Mouse (Mus musculus): ENCODE measurements at regions not wholly inside any gene's neighbourhood (a gene's known extent, or its start where the extent isn't known, plus 50 kb on each side); places are given as distances from the start of the nearest gene placed in this dataset.
"Not testable (repeated sequence)": the region's sequence is repeated elsewhere in the genome, so short reads cannot be mapped to it uniquely, and the experiment has no call there.

GRCm38 (mm10) chr6:47739696-47740095, 73.5 kb downstream of the Pdia4 start:
- TF ChIP-seq CTCF, EP300 (IDR thresholded peaks at IDR 0.05; ENCODE audit: low read depth): not testable (repeated sequence)
